18 mouse cellular contexts compared by ENCODE assay signal in genomic region chr17:13002243-13002642, GRCm38 (mm10). TPM values are rescaled to one million over a fixed set of nuclear protein-coding genes. Genes with fewer than 3 reads are reported as not detected.
DNase-seq lines count a peak whose midpoint lies in the region; ATAC-seq and TF ChIP-seq lines count a peak whose summit lies in the region.
"Not testable (repeated sequence)": the region's sequence is repeated elsewhere in the genome, so short reads cannot be mapped to it uniquely, and the experiment has no call there.
"Had no signal": no experiment of that assay in that cellular context is flagged by ENCODE, and none has a peak within 500 bp of the region (broad histone marks: within the 10 kb centered on the region; RNA-seq: fewer than 3 reads in every experiment).

No protein-coding gene starts in this region.

- not testable (repeated sequence) for H3K9ac ChIP-seq in MEL (ENCODE audit: control insufficient read depth, low read depth, low read length, poor library complexity, severe bottlenecking); heart, adult 2 months (ENCODE audit: low read depth, low read length); intestine, postnatal 0 days (ENCODE audit: low read depth, low read length); lung, postnatal 0 days (replicated peaks; ENCODE audit: low read depth)

- not testable (repeated sequence) for TF ChIP-seq POLR2A in MEL (IDR thresholded peaks at IDR 0.05; ENCODE audit: control insufficient read depth in 1 of 2, insufficient read depth in 1 of 2, low read depth in 1 of 2, low read length in 2 of 2, poor library complexity in 1 of 2); heart, adult 2 months (IDR thresholded peaks at IDR 0.05; ENCODE audit: insufficient read depth, low read depth, low read length)

- H3K27ac ChIP-seq in MEL (ENCODE audit: control insufficient read depth, low read depth, low read length); heart, adult 2 months; intestine, postnatal 0 days (ENCODE audit: low read depth, low read length); left cerebral cortex, adult 2 months; lung, postnatal 0 days (ENCODE audit: low read length): not testable (repeated sequence)

- 94% methylated on average over 5 of the region's 5 CpGs for WGBS in heart, adult 2 months
- 96% methylated on average over 5 of the region's 5 CpGs for WGBS in intestine, postnatal 0 days
- whole genome bisulfite sequencing in lung, postnatal 0 days: 95% methylated on average over 5 of the region's 5 CpGs

- intact Hi-C loops in heart, adult 2 months (cut with DNase I); left cerebral cortex, adult 2 months (cut with DNase I): not testable (repeated sequence)

- TF ChIP-seq CTCF in MEL (IDR thresholded peaks at IDR 0.05 in 2 of 3, conservative IDR thresholded peaks at IDR 0.05 in 1 of 3; ENCODE audit: control insufficient read depth in 1 of 3, insufficient read depth in 1 of 3, low read depth in 2 of 3, low read length in 3 of 3, poor library complexity in 1 of 3, severe bottlenecking in 1 of 3): peak in 2 of 3 experiments; percentile 15; a peak in 2 of 6 replicates
- TF ChIP-seq CTCF in heart, adult 2 months (IDR thresholded peaks at IDR 0.05): peak; percentile 28; the same call in 1 of the 2 replicates
- TF ChIP-seq CTCF in intestine, postnatal 0 days (IDR thresholded peaks at IDR 0.05; ENCODE audit: low read depth): peak; percentile 11; the same call in 1 of the 2 replicates
- TF ChIP-seq CTCF in left cerebral cortex, adult 2 months (IDR thresholded peaks at IDR 0.05): peak; percentile 23
- peak; percentile 23; the same call in 1 of the 2 replicates for TF ChIP-seq CTCF in lung, postnatal 0 days (IDR thresholded peaks at IDR 0.05)

- not testable (repeated sequence) for H3K4me3 ChIP-seq in MEL (ENCODE audit: control insufficient read depth in 1 of 2, insufficient read depth in 1 of 2, low read depth in 2 of 2, low read length in 2 of 2); heart, adult 2 months; intestine, postnatal 0 days (ENCODE audit: low read depth, low read length); left cerebral cortex, adult 2 months; lung, postnatal 0 days (ENCODE audit: low read depth, low read length)

- DNase-seq in MEL (ENCODE audit: low read depth, low spot score); heart, adult 2 months; left cerebral cortex, adult 2 months (ENCODE audit: extremely low spot score in 1 of 2, low spot score in 2 of 2); lung, postnatal 0 days (ENCODE audit: low spot score): not testable (repeated sequence)
- peak; percentile 22 for DNase-seq in splenic B cell, adult 2 months (ENCODE audit: low read depth, low spot score)

- TF ChIP-seq EP300 in MEL (IDR thresholded peaks at IDR 0.05; ENCODE audit: low read depth in 1 of 2, low read length in 2 of 2); heart, adult 2 months (IDR thresholded peaks at IDR 0.05; ENCODE audit: insufficient read depth, low read depth, low read length); lung, postnatal 0 days (IDR thresholded peaks at IDR 0.05): not testable (repeated sequence)

- not testable (repeated sequence) for H3K79me2 ChIP-seq in MEL (ENCODE audit: control insufficient read depth, insufficient read depth, low read length, poor library complexity); heart, adult 2 months (replicated peaks; ENCODE audit: control insufficient read depth, insufficient read depth, low read length)

- H3K9me3 ChIP-seq in MEL (replicated peaks; ENCODE audit: insufficient read depth, low read length); intestine, postnatal 0 days (ENCODE audit: control insufficient read depth); lung, postnatal 0 days (ENCODE audit: low read length): not testable (repeated sequence)

- H3K27me3 ChIP-seq in MEL (ENCODE audit: control insufficient read depth in 1 of 2, insufficient read depth in 2 of 2, low read length in 2 of 2); heart, adult 2 months (ENCODE audit: control insufficient read depth, insufficient read depth, low read length); intestine, postnatal 0 days (replicated peaks; ENCODE audit: control insufficient read depth, insufficient read depth, low read length); lung, postnatal 0 days (replicated peaks; ENCODE audit: insufficient read depth, low read length); splenic B cell, adult 2 months (ENCODE audit: control insufficient read depth, insufficient read depth, low read length, poor library complexity, severe bottlenecking): not testable (repeated sequence)

- not testable (repeated sequence) for H3K4me2 ChIP-seq in intestine, postnatal 0 days (replicated peaks; ENCODE audit: low read depth); lung, postnatal 0 days (replicated peaks; ENCODE audit: low read depth, low read length)

- not testable (repeated sequence) for TF ChIP-seq RAD21 in MEL (IDR thresholded peaks at IDR 0.05; ENCODE audit: low read depth, low read length)

- not testable (repeated sequence) for H3K4me1 ChIP-seq in MEL (ENCODE audit: control insufficient read depth in 1 of 2, insufficient read depth in 2 of 2, low read length in 2 of 2); heart, adult 2 months (ENCODE audit: control insufficient read depth, insufficient read depth, low read length); intestine, postnatal 0 days (replicated peaks; ENCODE audit: control insufficient read depth, insufficient read depth, low read length); lung, postnatal 0 days (ENCODE audit: insufficient read depth, low read depth, low read length)

- ATAC-seq in intestine, postnatal 0 days; lung, postnatal 0 days: not testable (repeated sequence)

- not testable (repeated sequence) for H3K36me3 ChIP-seq in MEL (ENCODE audit: control insufficient read depth in 1 of 2, insufficient read depth in 2 of 2, low read length in 2 of 2); heart, adult 2 months (ENCODE audit: control insufficient read depth, insufficient read depth, low read length); intestine, postnatal 0 days (ENCODE audit: control insufficient read depth, insufficient read depth); lung, postnatal 0 days (ENCODE audit: insufficient read depth, low read length); splenic B cell, adult 2 months (ENCODE audit: control insufficient read depth, insufficient read depth, low read length, poor library complexity, severe bottlenecking)

RNA-seq across cellular contexts. Expression of gene Sod2, which starts 4.4 kb away (rescaled TPM):
- 284 and 295 TPM in 2 replicates for total RNA-seq in MEL (2012; rRNA removed)
- 100 to 1,000 TPM; 293 to 320 TPM for polyA plus RNA-seq in MEL (2012; ENCODE audit: insufficient read depth in 1 of 2, insufficient read length in 2 of 2, low read depth in 1 of 2, low replicate concordance in 2 of 2, missing spikeins in 1 of 2)
- total RNA-seq in heart, adult 2 months (2021): 1,000 to 10,000 TPM in 1 of 2 experiments, 100 to 1,000 TPM in 1; 961 to 1,111 TPM
- 895 and 1,105 TPM in 2 replicates for polyA plus RNA-seq in heart, adult 2 months (2012; rRNA removed)
- 125 and 138 TPM in 2 replicates for polyA plus RNA-seq in intestine, postnatal 0 days (2015; fragmentation: Nextera tagmentation; extraction: Ambion mirVana)
- total RNA-seq in left cerebral cortex, adult 2 months (2021): 100 to 1,000 TPM; 267 to 273 TPM
- polyA plus RNA-seq in lung, postnatal 0 days (2015; fragmentation: Nextera tagmentation; extraction: Ambion mirVana): 195 and 289 TPM in 2 replicates

RNA-seq across cellular contexts. Expression of gene Wtap, which starts 8.3 kb away (rescaled TPM):
- 61.1 and 63.5 TPM in 2 replicates for total RNA-seq in MEL (2012; rRNA removed)
- polyA plus RNA-seq in MEL (2012; ENCODE audit: insufficient read depth in 1 of 2, insufficient read length in 2 of 2, low read depth in 1 of 2, low replicate concordance in 2 of 2, missing spikeins in 1 of 2): 10 to 100 TPM in 1 of 2 experiments, not detected in 1; 74.0 TPM
- 10 to 100 TPM; 30.7 to 34.0 TPM for total RNA-seq in heart, adult 2 months (2021)
- polyA plus RNA-seq in heart, adult 2 months (2012; rRNA removed): 12.3 and 24.2 TPM in 2 replicates
- polyA plus RNA-seq in intestine, postnatal 0 days (2015; fragmentation: Nextera tagmentation; extraction: Ambion mirVana): 86.8 and 87.2 TPM in 2 replicates
- total RNA-seq in left cerebral cortex, adult 2 months (2021): 10 to 100 TPM; 52.7 to 54.2 TPM
- polyA plus RNA-seq in lung, postnatal 0 days (2015; fragmentation: Nextera tagmentation; extraction: Ambion mirVana): 127 and 131 TPM in 2 replicates

RNA-seq across cellular contexts. Expression of gene Acat2, which starts 41.7 kb away (rescaled TPM):
- 54.9 and 60.1 TPM in 2 replicates for total RNA-seq in MEL (2012; rRNA removed)
- polyA plus RNA-seq in MEL (2012; ENCODE audit: insufficient read depth in 1 of 2, insufficient read length in 2 of 2, low read depth in 1 of 2, low replicate concordance in 2 of 2, missing spikeins in 1 of 2): 10 to 100 TPM in 1 of 2 experiments, not detected in 1; 33.8 TPM
- total RNA-seq in heart, adult 2 months (2021): 1 to 10 TPM; 5.7 to 6.9 TPM
- 6.5 and 6.6 TPM in 2 replicates for polyA plus RNA-seq in heart, adult 2 months (2012; rRNA removed)
- 62.7 and 69.3 TPM in 2 replicates for polyA plus RNA-seq in intestine, postnatal 0 days (2015; fragmentation: Nextera tagmentation; extraction: Ambion mirVana)
- total RNA-seq in left cerebral cortex, adult 2 months (2021): 10 to 100 TPM; 53.4 to 55.6 TPM
- polyA plus RNA-seq in lung, postnatal 0 days (2015; fragmentation: Nextera tagmentation; extraction: Ambion mirVana): 42.8 and 46.0 TPM in 2 replicates

RNA-seq across cellular contexts. Expression of gene Gpr31b, which starts 49.9 kb away (rescaled TPM):
- 0.12 TPM in 1 of 2 replicates, not detected in the other for total RNA-seq in MEL (2012; rRNA removed)
- under 1 TPM in 1 of 2 experiments, not detected in 1; 0.08 TPM for polyA plus RNA-seq in MEL (2012; ENCODE audit: insufficient read depth in 1 of 2, insufficient read length in 2 of 2, low read depth in 1 of 2, low replicate concordance in 2 of 2, missing spikeins in 1 of 2)
- under 1 TPM in 1 of 2 experiments, not detected in 1; 0.32 TPM for total RNA-seq in heart, adult 2 months (2021)
- 0.31 TPM in 1 of 2 replicates, not detected in the other for polyA plus RNA-seq in heart, adult 2 months (2012; rRNA removed)
- 0.13 TPM in 1 of 2 replicates, not detected in the other for polyA plus RNA-seq in intestine, postnatal 0 days (2015; fragmentation: Nextera tagmentation; extraction: Ambion mirVana)
- not detected for total RNA-seq in left cerebral cortex, adult 2 months (2021)
- not detected in 2 replicates for polyA plus RNA-seq in lung, postnatal 0 days (2015; fragmentation: Nextera tagmentation; extraction: Ambion mirVana)
- total RNA-seq: adrenal gland, postnatal 10 days had no signal
- polyA plus RNA-seq: C2C12; CD4-positive, CD25-positive, alpha-beta regulatory T cell, adult 4 months; embryonic facial prominence, embryonic 11.5 days; embryonic facial prominence, embryonic 13.5 days; embryonic facial prominence, embryonic 15.5 days; erythroblast, embryonic 14.5 days; forebrain, embryonic 10.5 days; forebrain, embryonic 12.5 days; G1E had no signal

RNA-seq across cellular contexts. Expression of gene Tcp10b, which starts 58.7 kb away (rescaled TPM):
- not detected in 2 replicates for total RNA-seq in MEL (2012; rRNA removed)
- polyA plus RNA-seq in MEL (2012; ENCODE audit: insufficient read depth in 1 of 2, insufficient read length in 2 of 2, low read depth in 1 of 2, low replicate concordance in 2 of 2, missing spikeins in 1 of 2): under 1 TPM in 1 of 2 experiments, not detected in 1; 0.06 TPM
- total RNA-seq in heart, adult 2 months (2021): not detected
- 0.06 and 0.09 TPM in 2 replicates for polyA plus RNA-seq in heart, adult 2 months (2012; rRNA removed)
- polyA plus RNA-seq in intestine, postnatal 0 days (2015; fragmentation: Nextera tagmentation; extraction: Ambion mirVana): 0.07 and 0.10 TPM in 2 replicates
- total RNA-seq in left cerebral cortex, adult 2 months (2021): 1 to 10 TPM in 1 of 2 experiments, under 1 TPM in 1; 0.61 to 1.4 TPM
- 0.18 and 0.23 TPM in 2 replicates for polyA plus RNA-seq in lung, postnatal 0 days (2015; fragmentation: Nextera tagmentation; extraction: Ambion mirVana)
- total RNA-seq: CH12.LX, G1E had no signal
- polyA plus RNA-seq: C2C12; CD4-positive, CD25-positive, alpha-beta regulatory T cell, adult 4 months; embryonic facial prominence, embryonic 11.5 days; embryonic facial prominence, embryonic 13.5 days; erythroblast, embryonic 14.5 days; forebrain, embryonic 10.5 days; forebrain, embryonic 16.5 days; G1E had no signal
